Mouse (Mus musculus) midbrain, embryonic 13.5 days (tissue): ENCODE measurements around the gene Fermt3. TPM values are rescaled to one million over a fixed set of nuclear protein-coding genes. Genes with fewer than 3 reads are reported as not detected.
A peak's percentile ranks its signal among the peaks of the same experiment; 100 is the strongest.
"Not testable (repeated sequence)": the region's sequence is repeated elsewhere in the genome, so short reads cannot be mapped to it uniquely, and the experiment has no call there.

ENCODE experiments used
- ATAC-seq: fragments of 200-750 bp; cut with Nextera tagmentation; 2 replicates; pipeline ENCODE4 v1.8.0; 2017; ENCODE audit warnings: mild to moderate bottlenecking, moderate TSS enrichment, moderate library complexity
- H3K27ac ChIP-seq: fragments of 300-500 bp; sonication (generic); 2 replicates; pipeline ENCODE4 v1.5.1; 2015; ENCODE audit warnings: inconsistent platforms, mild to moderate bottlenecking, moderate library complexity
- H3K27me3 ChIP-seq: fragments of 300-500 bp; sonication (generic); 2 replicates; pipeline ENCODE4 v1.6.1; 2015; ENCODE audit warnings: mild to moderate bottlenecking, inconsistent platforms
- H3K36me3 ChIP-seq: fragments of 300-500 bp; sonication (generic); 2 replicates; pipeline ENCODE4 v1.6.1; 2015; ENCODE audit warnings: mild to moderate bottlenecking, inconsistent platforms
- H3K4me1 ChIP-seq: fragments of 300-500 bp; sonication (generic); replicated peaks from 2 replicates; pipeline ENCODE4 v1.6.1; 2015; ENCODE audit warnings: inconsistent platforms
- H3K4me2 ChIP-seq: fragments of 300-500 bp; sonication (generic); replicated peaks from 2 replicates; pipeline ENCODE4 v1.6.1; 2015; ENCODE audit warnings: moderate library complexity, mild to moderate bottlenecking, inconsistent platforms
- H3K4me3 ChIP-seq: fragments of 300-500 bp; sonication (generic); replicated peaks from 2 replicates; pipeline ENCODE4 v1.5.1; 2015; ENCODE audit warnings: mild to moderate bottlenecking, inconsistent platforms
- H3K9ac ChIP-seq: fragments of 300-500 bp; sonication (generic); replicated peaks from 2 replicates; pipeline ENCODE4 v1.6.1; 2015; ENCODE audit warnings: mild to moderate bottlenecking, inconsistent platforms
- H3K9me3 ChIP-seq: fragments of 300-500 bp; sonication (generic); 2 replicates; pipeline ENCODE4 v1.6.1; 2016; ENCODE audit warnings: mild to moderate bottlenecking, inconsistent platforms
- WGBS: fragments of 180-500 bp; shearing (Covaris S2); methylation state at CpG from one replicate; pipeline ENCODE4 v1.1.7; 2015; 5-methylcytosine and 5-hydroxymethylcytosine counted together
- polyA plus RNA-seq: library from polyadenylated mRNA; unstranded; fragments of >200 nt; fragmentation: Nextera tagmentation; extraction: Ambion mirVana; gene quantifications from 2 replicates; pipeline ENCODE4 v1.2.1, GENCODE M21; 2015

Fermt3 gene
- polyA plus RNA-seq, 1 experiment from 2014 or later: 4.8 TPM

DNA sequence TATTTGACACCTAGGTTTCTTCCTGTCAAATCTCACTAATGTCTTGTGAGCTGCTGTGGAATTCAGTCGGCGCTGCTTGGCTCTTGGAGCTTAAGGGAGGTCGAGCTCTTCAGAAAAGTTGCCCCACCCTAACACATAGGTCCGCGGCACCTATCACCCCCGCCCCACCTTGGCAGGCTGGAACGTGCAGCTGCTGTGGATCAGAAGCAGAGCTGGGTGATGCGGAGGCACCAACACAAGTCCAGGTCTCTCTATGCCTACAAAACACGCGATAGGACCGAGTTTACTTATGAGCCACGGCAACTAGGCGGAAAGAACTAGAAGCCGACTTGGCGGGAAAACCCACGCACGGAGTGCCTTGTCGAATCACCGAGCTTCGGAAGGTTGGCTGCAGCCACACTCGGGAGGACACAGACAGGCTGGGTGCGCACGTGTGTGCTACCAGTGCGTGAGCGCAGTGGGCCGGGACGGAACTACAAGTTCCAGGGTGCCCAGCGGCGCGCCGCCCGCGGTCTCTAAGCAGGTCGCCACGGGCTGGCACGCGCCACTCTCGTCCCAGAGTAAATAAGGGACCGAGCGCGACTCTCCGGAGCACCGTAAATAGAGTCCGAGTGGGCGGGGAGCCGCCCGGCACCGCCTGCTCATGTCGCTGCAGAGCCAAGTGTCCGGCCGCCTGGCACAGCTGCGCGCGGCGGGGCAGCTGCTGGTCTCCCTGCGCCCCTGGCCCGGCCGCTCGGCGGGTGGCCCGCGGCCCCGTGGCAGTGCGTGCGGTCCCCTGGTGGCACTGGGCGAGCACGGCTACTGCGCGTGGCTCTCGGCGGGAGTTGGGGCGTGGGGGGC, 37.2 kb upstream of the Fermt3 start, which contains the start of gene Macrod1:
Gene Macrod1 (plus strand): TSS at position 563 of the 840 bp plus-strand sequence.
- peak within 1 kb of the TSS; percentile 67 for H3K4me3 ChIP-seq
- H3K36me3 ChIP-seq: no peaks in the 10 kb centered on the region
- peaks cover 26% of the 10 kb centered on the region for H3K4me1 ChIP-seq
- peaks cover 53% of the 10 kb centered on the region for H3K27me3 ChIP-seq
- peak; percentile 90 for ATAC-seq
- H3K4me2 ChIP-seq: peak within 1 kb of the TSS; percentile 99
- no peaks in the 10 kb centered on the region for H3K9me3 ChIP-seq
- no peak within 1 kb of the TSS for H3K27ac ChIP-seq
- peak within 1 kb of the TSS; percentile 65 for H3K9ac ChIP-seq
- WGBS: 1% methylated on average over 72 of the region's 72 CpGs

DNA sequence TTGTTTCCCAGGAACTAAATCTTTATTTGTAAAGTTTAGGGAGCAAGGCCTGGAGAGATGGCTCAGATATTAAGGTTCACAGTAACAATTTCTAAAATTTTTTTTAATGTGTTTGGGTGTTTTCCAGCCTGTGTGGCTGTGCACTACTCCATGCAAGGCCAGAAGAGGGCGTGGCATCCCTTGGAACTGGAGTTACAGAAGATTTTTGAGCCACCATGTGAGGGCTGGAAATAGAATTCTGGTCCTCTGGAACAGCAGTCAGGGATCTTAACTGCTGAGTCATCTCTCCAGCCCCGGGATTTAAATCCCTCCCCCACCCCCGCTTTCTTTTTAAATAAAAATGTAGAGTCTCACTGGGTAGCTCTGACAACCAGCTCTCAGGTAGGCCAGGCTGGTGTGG, 35.9 kb upstream of the Fermt3 start:
- Histone ChIP-seq H3K36me3 (no peaks in the 10 kb centered on the region), H3K4me2 (no peak overlapping the region), H3K9me3 (no peaks in the 10 kb centered on the region), H3K4me1 (peaks cover 26% of the 10 kb centered on the region), H3K4me3 (no peak overlapping the region), H3K27ac (no peak overlapping the region), H3K9ac (no peak overlapping the region), H3K27me3 (peaks cover 48% of the 10 kb centered on the region)
- 39% methylated on average over 3 of the region's 3 CpGs for WGBS
- no peak for ATAC-seq

DNA sequence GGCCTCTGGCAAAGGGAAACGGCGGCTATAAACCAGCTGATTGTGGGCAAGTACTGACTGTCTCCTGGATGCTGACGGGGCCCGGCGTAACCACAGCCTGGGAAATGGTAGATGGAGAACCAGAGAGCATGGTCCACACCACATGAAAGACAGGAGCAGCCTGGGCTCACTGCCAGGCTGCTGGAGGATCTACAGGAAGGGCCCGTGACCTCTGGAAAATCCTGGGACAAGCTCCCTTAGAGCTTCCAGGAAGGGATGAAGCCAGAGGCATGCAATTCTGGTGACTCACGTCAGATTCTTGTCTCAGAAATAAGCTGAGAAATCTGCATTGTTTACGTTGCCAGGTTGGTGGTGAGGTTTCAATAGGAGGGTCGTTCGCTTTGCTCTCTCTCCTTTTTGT, 35.5 kb upstream of the Fermt3 start:
- Histone ChIP-seq H3K9ac (no peak overlapping the region), H3K9me3 (no peaks in the 10 kb centered on the region), H3K36me3 (no peaks in the 10 kb centered on the region), H3K27me3 (peaks cover 44% of the 10 kb centered on the region), H3K4me1 (peaks cover 26% of the 10 kb centered on the region), H3K4me3 (no peak overlapping the region), H3K27ac (no peak overlapping the region), H3K4me2 (no peak overlapping the region)
- no peak for ATAC-seq
- 73% methylated on average over 10 of the region's 10 CpGs for WGBS

DNA sequence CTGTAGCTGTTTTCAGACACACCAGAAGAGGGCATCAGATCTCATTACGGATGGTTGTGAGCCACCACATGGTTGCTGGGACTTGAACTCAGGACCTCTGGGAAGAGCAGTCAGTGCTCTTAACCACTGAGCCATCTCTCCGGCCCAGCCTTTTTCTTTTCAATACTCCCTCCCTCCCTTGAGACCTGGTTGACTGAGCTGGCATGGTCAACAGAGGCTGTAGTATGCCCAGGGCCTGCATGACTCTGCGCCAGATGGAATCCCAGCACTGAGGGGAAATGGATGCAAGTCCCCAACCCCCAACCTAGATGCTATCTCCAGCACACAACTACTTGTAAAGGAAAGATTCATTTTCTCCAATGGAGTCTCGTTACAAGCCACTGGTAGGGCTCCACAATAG, 34.1 kb upstream of the Fermt3 start:
- H3K27ac ChIP-seq, H3K9me3 ChIP-seq, H3K4me3 ChIP-seq, ATAC-seq, H3K4me2 ChIP-seq, H3K36me3 ChIP-seq, H3K9ac ChIP-seq: not testable (repeated sequence)
- Histone ChIP-seq H3K27me3 (peaks cover 31% of the 10 kb centered on the region), H3K4me1 (peaks cover 23% of the 10 kb centered on the region)
- WGBS: 79% methylated on average over 4 of the region's 4 CpGs

DNA sequence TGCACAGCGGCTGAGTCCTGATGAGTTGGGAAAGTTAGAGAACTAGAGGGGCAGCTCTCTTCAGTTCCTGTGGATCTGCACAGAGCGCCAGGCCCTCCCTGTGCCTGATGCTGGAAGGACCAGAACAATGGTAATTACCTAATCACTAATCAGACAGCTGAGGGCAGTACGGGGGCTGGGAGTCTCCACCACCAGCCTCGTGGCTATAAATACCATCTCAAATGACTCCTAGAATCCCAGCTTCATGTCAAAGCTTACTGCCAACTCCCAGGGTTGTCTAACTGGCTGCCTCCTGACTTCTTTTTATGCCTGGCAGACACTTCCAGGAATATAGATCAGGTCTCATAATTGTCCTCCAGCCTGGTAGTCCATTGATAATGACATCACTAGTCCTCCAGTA, 25.4 kb upstream of the Fermt3 start:
- no peaks in the 10 kb centered on the region for H3K9me3 ChIP-seq
- peaks cover 5% of the 10 kb centered on the region for H3K4me1 ChIP-seq
- WGBS: 50% methylated on average over 4 of the region's 4 CpGs
- H3K9ac ChIP-seq: no peak overlapping the region
- H3K36me3 ChIP-seq: no peaks in the 10 kb centered on the region
- no peak overlapping the region for H3K4me2 ChIP-seq
- no peak overlapping the region for H3K27ac ChIP-seq
- no peak overlapping the region for H3K4me3 ChIP-seq
- no peak for ATAC-seq
- no peaks in the 10 kb centered on the region for H3K27me3 ChIP-seq

DNA sequence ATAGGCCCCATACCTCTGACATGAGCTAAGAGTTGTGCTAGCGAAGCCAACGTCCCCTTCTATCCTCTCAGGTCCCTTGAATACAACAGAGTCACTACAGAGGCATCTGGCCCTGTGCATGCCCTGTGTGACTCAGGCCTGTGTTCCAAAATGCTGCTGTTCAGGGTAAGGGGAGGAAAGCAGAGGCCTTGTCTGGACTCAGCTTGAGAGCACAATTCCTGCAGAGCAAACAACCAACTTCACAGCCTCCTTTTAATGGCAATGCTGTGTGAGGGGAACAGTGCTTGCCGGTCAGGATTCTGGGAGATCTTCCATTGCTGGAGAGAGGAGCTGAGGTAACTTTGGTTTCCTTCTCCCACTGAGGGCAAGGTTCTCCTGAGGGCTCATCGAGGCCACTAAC, 25.0 kb upstream of the Fermt3 start:
- ATAC-seq: no peak
- H3K4me2 ChIP-seq: no peak overlapping the region
- H3K4me3 ChIP-seq: no peak overlapping the region
- 73% methylated on average over 4 of the region's 4 CpGs for WGBS
- peaks cover 5% of the 10 kb centered on the region for H3K4me1 ChIP-seq
- H3K36me3 ChIP-seq: no peaks in the 10 kb centered on the region
- no peak overlapping the region for H3K27ac ChIP-seq
- H3K27me3 ChIP-seq: no peaks in the 10 kb centered on the region
- no peaks in the 10 kb centered on the region for H3K9me3 ChIP-seq
- no peak overlapping the region for H3K9ac ChIP-seq

DNA sequence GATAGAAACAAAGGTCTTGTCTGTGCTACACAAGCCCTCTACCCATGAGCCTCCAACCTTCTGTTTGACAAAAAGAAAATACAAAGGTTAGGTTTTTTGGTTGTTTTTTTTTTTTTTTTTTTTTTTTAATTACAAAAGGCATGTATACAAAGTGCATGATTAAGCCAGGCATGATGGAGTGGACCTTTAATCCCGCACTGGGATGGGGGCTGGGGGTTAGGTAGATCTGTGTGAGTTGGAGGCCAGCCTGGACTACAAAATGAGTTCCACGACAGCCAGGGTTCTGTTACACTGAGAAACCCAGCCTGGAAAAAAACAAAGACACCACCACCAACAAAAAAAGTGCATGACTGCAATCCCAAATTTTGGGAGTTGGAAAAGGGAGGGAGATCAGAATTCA, 21.9 kb upstream of the Fermt3 start:
- H3K36me3 ChIP-seq: 0 out of 2 replicates have a peak, but pooled peaks cover 3% of the 10 kb centered on the region
- peak overlapping the region; percentile 88; the same call in 1 of the 2 replicates for H3K4me2 ChIP-seq
- H3K9me3 ChIP-seq: no peaks in the 10 kb centered on the region
- no peak overlapping the region for H3K27ac ChIP-seq
- WGBS: 91% methylated on average over 2 of the region's 2 CpGs
- no peaks in the 10 kb centered on the region for H3K27me3 ChIP-seq
- no peak overlapping the region for H3K4me3 ChIP-seq
- no peak overlapping the region for H3K9ac ChIP-seq
- no peak for ATAC-seq
- H3K4me1 ChIP-seq: peaks cover 32% of the 10 kb centered on the region

DNA sequence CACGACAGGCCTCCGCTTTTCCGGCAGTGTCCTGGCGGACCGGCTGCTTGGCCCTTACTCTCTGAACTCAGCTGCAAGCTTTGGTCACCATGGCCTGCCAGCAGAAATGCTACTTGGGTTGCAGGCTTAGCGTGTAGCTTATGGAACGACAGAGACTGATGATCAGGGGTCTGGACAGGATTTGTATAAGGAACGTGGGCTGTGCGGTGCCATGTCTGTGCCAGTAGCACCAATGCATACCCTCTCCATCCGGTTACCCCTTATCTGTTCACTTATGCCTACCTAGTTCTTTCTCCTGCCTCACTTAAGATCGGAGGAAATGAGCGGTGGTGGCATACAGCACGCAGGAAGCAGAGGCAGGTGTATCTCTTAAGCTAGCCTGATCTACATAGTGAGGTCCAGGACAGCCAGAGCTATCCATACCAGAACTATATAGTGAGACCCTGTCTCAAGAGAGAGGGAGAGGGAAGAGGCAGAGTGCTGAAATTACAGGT, 21.4 kb upstream of the Fermt3 start:
- no peak; the same call in 1 of the 2 replicates for ATAC-seq
- peaks cover 33% of the 10 kb centered on the region for H3K4me1 ChIP-seq
- H3K27ac ChIP-seq: peak overlapping the region; percentile 95
- H3K36me3 ChIP-seq: peaks cover 3% of the 10 kb centered on the region; the same call in 1 of the 2 replicates
- peak overlapping the region; percentile 54 for H3K4me3 ChIP-seq
- peak overlapping the region; percentile 79 for H3K9ac ChIP-seq
- peak overlapping the region; percentile 88 for H3K4me2 ChIP-seq
- H3K27me3 ChIP-seq: no peaks in the 10 kb centered on the region
- WGBS: 23% methylated on average over 13 of the region's 13 CpGs
- no peaks in the 10 kb centered on the region for H3K9me3 ChIP-seq

DNA sequence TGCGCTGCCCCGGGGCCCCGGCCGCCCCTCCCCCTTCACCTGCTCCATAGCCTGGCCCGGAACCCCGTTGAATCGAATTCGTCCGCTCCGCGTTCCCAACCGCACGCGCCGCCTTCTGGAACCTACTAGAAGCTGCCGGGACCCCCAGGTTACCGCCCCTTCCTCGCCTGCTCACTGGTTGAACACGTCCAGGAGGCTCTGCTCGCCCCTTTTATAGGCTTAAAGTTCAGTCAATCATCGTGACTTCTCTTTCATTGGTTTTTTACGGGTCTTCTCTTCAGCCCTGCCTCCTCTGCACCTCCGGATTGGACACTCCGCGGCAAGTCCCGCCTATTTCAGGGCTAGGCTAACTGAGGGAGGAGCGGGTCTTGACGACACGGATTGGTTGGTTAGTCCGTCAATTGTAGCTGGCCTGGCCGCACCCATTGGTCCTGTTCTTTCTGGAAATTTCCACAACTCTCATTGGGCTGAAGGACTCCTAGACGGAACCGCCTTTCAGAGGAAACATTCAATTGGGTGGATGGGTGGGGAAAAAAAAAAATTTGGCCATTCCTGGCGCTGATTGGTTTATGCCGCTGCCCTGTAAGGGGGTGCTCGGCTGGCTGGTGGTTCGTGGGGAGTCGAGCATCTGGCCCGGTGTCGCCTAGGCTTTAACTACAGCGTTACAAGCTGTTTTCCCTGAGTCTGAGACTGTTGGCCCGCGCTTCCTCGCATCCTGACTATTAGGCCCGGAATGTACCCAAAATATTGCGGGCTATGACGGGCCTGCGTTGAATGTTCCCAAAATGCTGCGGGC, 20.8 kb upstream of the Fermt3 start, which contains the start of gene Stip1:
Gene Stip1 (minus strand): TSS at position 127 of the 796 bp plus-strand sequence.
- peak within 1 kb of the TSS; percentile 95 for H3K27ac ChIP-seq
- under 1% methylated on average over 49 of the region's 49 CpGs for whole genome bisulfite sequencing
- peak within 1 kb of the TSS; percentile 95 for H3K4me3 ChIP-seq
- ATAC-seq: peak; percentile 99
- H3K4me2 ChIP-seq: peak within 1 kb of the TSS; percentile 88
- H3K9me3 ChIP-seq: no peaks in the 10 kb centered on the region
- no peaks in the 10 kb centered on the region for H3K27me3 ChIP-seq
- peaks cover 9% of the 10 kb centered on the region for H3K36me3 ChIP-seq
- peak within 1 kb of the TSS; percentile 96 for H3K9ac ChIP-seq
- peaks cover 33% of the 10 kb centered on the region for H3K4me1 ChIP-seq

DNA sequence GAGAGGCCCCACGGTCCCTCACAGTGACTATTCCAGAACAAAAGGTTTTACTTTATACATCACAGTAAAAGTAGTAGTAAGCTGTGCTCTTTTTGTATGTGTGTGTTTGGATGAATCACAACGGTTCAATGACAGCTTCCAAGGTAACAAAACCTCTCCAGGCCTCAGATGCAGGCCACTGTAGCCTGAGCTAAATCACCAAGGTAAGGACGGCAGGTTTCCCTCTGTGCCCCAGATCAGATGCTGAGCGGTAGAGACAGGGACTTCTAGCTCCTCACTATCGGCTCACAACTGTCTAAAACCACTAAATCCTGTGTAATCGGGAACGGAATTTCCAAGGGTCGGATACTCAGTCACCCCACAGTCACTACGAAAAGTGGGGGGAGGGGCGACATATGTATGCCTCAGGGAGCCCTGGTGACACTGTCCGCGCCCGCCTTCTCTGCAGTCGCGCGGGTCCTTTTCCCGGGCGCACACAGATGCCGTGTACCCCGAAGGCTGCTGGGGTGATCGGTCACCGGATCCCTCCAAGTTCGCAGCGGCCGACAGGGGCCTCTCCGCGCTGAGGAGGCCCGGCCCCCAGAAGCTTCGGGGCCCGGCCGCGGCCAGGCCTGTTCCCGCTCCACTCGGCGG, 19.9 kb upstream of the Fermt3 start:
- Histone ChIP-seq H3K4me2 (peak overlapping the region; percentile 79), H3K27me3 (no peaks in the 10 kb centered on the region), H3K36me3 (peaks cover 16% of the 10 kb centered on the region), H3K27ac (peak overlapping the region; percentile 92), H3K9me3 (no peaks in the 10 kb centered on the region), H3K4me3 (peak overlapping the region; percentile 95), H3K9ac (peak overlapping the region; percentile 96), H3K4me1 (peaks cover 33% of the 10 kb centered on the region)
- WGBS: 2% methylated on average over 34 of the region's 35 CpGs
- ATAC-seq: no peak

DNA sequence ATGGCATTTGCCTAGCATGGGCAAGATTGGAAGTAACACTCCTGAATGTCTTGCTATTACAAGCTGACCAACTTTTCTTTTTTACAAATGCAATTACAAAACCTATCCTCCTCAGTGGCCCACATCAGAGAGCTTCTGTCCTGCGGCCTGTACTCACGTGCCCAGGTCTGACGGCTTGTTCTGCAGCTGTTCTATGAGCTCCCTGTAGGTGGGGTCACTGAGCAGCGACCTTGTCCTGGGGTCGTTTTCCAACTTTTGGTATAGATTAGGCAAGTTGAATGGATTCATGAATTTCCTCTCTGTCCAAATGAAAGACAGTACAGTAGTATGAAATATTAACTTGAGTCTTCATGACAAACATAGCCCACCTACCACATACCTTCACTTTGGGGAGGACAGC, 14.7 kb upstream of the Fermt3 start:
- H3K4me1 ChIP-seq: peaks cover 27% of the 10 kb centered on the region
- H3K27me3 ChIP-seq: no peaks in the 10 kb centered on the region
- H3K27ac ChIP-seq: no peak overlapping the region
- H3K4me2 ChIP-seq: no peak overlapping the region
- H3K9me3 ChIP-seq: no peaks in the 10 kb centered on the region
- H3K36me3 ChIP-seq: peaks cover 67% of the 10 kb centered on the region
- ATAC-seq: no peak
- WGBS: 97% methylated on average over 5 of the region's 5 CpGs
- H3K9ac ChIP-seq: no peak overlapping the region
- no peak overlapping the region for H3K4me3 ChIP-seq
